Mouse (Mus musculus): ENCODE results near the gene Cdip1. TPM values are rescaled to one million over a fixed set of nuclear protein-coding genes. Genes with fewer than 3 reads are reported as not detected.

Cdip1 gene
- total RNA-seq, 2 experiments from 2014 or later = 69.3 to 82.9 TPM

DNA sequence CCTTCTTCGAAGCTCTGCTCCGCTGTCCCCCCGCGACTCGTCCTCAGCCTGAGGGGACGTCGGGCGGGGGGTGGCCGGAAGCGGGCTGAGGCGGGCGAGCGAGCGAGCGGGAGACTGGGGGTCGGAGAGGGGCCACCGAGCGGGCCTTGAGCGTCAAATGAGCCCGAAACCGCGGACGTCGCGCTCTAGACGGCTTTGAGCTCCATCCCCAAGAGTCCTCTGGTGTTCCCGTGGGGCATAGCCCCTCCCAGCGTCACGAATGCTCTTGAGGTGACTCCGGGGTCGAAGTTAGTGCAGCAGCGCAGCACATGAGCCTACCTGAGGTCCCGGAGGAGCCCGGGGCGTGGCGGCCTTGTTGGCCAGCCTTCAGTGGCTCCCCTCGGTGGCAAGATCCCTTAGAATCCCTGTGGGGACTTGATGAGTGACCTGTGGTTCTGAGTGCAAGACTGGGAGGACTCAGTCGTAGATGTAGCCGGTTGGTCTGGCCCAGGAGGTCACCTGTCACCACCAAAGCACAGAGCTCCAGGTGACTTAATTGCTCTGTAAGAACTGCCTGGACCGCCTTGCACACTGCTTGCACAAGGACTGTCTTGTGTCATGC lies 63.5 kb downstream of the Cdip1 start:
- H3K27ac ChIP-seq = peak overlapping the region; percentile 94
- H3K4me3 ChIP-seq = peak overlapping the region; percentile 85
- no peak for DNase-seq
- no peak for TF ChIP-seq CTCF (IDR thresholded peaks at IDR 0.05)
- intact Hi-C loops (cut with DNase I) = no loop called here

DNA sequence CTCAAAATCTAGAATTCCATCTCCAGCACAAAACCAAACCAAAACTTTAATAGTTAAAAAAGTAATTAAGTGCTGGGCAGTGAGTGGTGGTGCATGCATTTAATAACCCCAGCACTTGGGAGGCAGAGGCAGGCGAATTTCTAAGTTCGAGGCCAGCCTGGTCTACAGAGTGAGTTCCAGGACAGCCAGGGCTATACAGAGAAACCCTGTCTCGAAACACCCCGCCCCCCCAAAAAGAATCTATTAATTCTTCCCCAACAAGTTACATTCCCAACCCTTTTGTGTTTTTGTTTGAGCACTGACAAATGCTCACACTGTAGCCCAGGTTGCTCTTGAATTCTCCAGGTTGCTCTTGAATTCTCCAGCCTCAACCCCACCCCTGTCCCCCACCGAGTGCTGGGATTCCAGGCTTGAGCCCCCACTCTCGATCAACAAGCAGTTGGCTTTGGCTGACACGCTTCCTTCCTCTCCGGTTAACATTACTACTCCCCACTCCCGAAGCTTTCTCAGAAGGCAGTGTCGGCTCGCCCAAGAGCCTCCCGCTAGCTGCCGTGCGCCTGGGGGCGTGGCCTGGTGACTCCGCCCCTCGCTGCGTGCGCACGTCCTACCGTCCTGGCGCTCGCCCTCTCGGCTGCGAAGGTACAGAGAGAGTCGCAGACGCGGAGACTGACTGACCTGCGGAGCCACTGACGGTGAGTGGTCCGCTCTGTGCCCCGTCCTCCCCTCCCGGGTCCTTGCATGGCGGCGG lies 64.1 kb downstream of the Cdip1 start, which contains the start of gene Hmox2:
TSS of gene Hmox2 (plus strand) at position 582 of the 748 bp plus-strand sequence.
- Histone ChIP-seq H3K4me3 (peak within 1 kb of the TSS; percentile 85), H3K27ac (peak within 1 kb of the TSS; percentile 94)
- peak; percentile 97 for DNase-seq
- intact Hi-C loops (cut with DNase I) = no loop called here
- TF ChIP-seq CTCF (IDR thresholded peaks at IDR 0.05) = no peak

DNA sequence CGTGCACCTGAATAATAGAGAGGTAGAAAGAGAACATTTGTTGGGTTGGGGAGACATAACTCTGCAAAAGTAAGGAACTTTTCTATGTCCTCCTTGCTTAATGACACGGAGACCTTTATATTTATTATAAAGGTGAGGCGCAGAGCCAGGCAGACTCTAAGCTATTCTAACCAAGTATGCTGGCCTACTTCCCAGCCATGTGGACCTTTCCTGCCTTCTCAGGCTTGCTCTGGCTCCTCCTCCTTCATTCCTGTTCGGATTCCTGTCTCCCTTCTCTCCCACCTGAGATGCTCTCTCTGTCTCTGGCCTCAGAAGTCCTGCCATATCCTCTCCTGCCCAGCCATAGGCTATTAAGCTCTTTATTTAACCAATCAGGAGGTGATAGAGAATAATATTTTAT lies 64.8 kb downstream of the Cdip1 start:
- H3K4me3 ChIP-seq = no peak overlapping the region
- no peak for TF ChIP-seq CTCF (IDR thresholded peaks at IDR 0.05)
- intact Hi-C loops (cut with DNase I) = no loop called here
- DNase-seq = peak; percentile 7
- H3K27ac ChIP-seq = no peak overlapping the region

DNA sequence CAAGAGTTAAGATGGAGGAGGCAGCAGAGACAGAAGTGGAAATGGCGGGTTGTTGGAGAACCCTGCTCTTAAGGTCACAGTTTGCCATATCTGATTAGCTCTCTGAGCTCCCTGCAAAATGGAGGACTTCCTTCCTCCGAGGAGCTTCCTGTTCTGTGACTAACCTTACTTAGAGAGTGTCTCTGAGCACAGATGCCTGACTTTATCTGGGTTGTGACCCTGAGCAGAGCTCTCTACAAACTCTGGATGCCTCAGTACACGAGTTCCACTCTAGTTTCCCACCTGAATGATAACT lies 67.2 kb downstream of the Cdip1 start:
- H3K27ac ChIP-seq = peak overlapping the region; percentile 8; the same call in 1 of the 2 replicates
- no peak overlapping the region for H3K4me3 ChIP-seq
- DNase-seq = no peak
- TF ChIP-seq CTCF (IDR thresholded peaks at IDR 0.05) = no peak
- intact Hi-C loops (cut with DNase I) = no loop called here

DNA sequence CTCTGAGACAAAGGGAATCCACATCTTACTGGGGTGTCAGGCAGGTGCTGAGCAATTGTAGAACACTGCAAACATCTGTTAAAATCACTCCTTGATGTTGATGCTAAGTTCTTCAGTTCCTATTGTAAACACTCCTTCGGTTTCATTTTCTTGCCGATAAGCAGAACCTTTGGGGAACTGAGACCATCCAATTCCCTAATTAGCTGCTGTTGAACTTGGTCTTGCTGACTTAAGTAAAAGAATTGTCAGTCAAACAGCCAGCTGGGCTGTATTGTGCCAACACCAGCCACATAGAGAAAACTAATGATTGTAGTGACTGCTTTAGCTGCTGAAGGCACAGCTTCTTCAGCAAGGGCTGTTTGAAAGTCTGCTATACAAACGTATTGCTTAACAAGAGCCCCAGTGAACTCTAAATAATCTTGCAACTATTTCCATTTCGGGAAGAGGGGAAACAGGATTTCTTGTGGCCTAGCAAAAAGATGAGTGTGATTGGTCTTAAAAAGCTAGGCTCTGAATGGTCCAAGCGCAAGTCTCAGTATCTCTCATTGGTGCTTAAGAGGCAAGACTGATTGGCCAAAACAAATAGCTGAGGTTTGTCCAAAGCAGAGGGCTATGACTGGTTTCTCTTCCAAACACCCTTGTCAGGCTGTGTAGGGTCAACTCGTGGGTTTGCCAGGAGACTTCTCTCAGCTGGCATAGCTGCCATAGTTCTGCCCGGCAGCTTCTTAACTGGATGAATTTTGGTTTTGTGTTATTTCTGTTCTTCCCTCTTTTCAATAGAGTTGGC lies 67.8 kb downstream of the Cdip1 start:
- Histone ChIP-seq H3K4me3 (no peak overlapping the region), H3K27ac (peak overlapping the region; percentile 39; the same call in 1 of the 2 replicates)
- no peak for DNase-seq
- TF ChIP-seq CTCF (IDR thresholded peaks at IDR 0.05) = no peak
- intact Hi-C loops (cut with DNase I) = no loop called here

DNA sequence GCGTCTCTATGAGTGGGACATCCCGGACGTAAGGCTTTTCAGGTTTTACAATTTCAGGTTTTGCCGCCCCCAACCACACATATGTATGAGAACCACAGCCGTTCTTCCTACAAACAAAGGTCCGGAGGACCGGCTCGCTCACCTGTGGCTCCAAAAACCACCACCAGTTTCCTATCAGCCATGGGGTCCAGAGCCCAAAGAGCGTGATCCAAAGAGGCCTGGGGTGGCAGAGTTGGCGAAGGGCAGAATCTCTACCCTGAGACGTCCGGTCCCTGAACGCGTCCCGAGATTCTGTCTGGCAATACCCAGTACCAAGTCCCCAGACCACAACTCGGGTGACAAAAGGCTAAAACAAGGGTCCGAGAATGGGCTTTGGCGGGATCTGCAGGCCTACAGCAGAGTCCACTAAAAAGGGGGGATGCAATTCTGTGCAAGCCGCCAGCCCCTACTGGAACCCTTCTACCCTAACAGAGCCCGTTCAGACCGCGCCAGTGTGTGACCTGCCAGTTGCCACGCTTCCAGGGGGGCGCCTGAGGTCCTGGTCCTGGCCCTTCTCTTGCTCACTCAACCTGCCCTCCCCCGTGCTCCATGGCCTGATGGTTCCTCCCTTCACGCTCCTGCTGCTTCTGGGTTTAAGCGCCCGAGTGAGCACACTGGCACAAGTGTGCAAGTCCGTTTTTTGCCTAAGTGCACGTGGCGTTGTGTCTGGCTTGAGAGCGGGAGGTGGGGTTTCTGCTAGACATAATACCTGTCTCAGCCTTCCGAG lies 71.2 kb downstream of the Cdip1 start, which contains the start of gene Nmral1:
TSS of gene Nmral1 (minus strand) at position 604 of the 766 bp plus-strand sequence.
- intact Hi-C loops (cut with DNase I) = no loop called here
- Histone ChIP-seq H3K4me3 (peak within 1 kb of the TSS; percentile 77), H3K27ac (peak within 1 kb of the TSS; percentile 81)
- no peak for TF ChIP-seq CTCF (IDR thresholded peaks at IDR 0.05)
- DNase-seq = peak; percentile 71

DNA sequence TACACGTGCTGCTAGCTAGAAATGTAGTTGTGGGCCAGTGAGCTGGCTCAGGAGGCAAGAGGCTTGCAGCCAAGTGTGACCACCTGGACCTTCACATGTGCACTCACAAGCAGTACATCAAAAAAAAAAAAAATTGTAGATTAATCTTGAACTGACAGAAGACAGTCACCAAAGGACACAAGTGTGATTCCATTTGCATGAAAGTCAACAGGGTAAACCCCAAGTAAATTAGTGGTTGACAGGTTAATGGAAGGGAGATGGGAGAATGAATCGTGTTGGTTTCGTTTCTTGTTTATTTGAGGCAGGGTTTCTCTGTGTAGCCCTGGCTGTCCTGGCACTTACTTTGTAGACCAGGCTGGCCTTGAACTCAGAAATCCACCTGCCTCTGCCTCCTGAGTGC lies 72.2 kb downstream of the Cdip1 start:
- H3K4me3 ChIP-seq = peak overlapping the region; percentile 77; the same call in 1 of the 2 replicates
- no peak for DNase-seq
- intact Hi-C loops (cut with DNase I) = no loop called here
- no peak overlapping the region for H3K27ac ChIP-seq
- no peak for TF ChIP-seq CTCF (IDR thresholded peaks at IDR 0.05)

DNA sequence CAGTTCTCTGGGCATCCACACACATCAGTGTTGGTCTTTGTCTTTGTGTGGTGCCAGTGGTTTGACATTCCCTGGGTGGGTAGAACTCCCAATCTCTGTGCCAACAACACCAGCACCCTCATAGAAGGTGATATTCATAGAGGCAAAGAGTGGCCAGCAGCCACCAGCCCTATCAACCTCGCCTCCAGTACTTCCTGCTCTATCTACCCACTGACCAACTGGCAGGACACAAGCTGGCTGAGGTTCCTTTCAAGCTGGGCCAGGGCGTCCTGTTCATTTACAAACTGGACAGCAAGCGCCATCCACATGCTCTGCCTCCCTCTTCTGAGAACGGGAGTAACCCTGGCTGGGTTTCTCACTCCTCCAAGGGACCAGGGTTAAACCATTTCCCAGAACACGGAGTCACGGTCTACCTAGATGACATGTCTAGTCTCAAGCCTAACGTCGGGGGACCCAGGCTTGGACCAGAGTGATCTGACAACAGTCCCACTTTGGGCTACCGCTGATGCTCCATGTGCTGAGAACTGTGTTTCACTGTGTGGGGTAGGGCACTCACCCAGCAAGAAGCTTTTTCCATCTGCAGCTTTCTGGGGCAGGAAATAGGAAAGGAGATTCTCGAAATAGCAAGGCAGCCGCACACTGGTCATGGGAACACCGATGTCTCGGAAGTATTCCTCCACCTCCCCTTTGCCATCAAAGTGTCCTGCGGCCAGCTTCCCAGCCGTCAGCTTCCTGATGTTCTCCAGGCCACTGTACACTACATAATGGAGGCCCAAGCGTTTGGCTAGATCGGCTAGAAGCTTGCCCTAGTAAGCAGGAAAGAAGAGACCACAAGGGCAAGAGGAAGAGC lies 76.0 kb downstream of the Cdip1 start:
- Histone ChIP-seq H3K27ac (peak overlapping the region; percentile 38; the same call in 1 of the 2 replicates), H3K4me3 (no peak overlapping the region)
- TF ChIP-seq CTCF (IDR thresholded peaks at IDR 0.05) = no peak
- no peak for DNase-seq
- intact Hi-C loops (cut with DNase I) = no loop called here

DNA sequence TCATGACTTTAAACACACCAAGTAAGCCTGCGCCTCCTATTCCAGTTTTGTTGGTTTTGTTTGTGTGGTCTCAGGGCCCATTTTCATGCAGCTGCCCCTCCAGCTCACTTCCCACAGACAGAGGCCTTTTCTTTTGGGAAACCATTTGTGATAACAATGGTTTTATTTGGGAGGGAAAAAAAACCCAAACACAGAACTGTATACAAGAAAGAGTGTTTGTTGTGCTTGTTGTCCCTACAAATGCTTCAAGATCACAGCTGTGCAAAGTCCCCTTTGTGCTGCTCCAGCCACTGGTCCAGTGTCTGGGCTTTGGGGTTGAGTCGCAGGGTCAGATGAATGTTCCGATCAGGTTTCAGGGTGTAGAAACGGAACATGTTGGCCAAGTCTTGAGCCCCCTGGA lies 78.9 kb downstream of the Cdip1 start:
- no peak for TF ChIP-seq CTCF (IDR thresholded peaks at IDR 0.05)
- intact Hi-C loops (cut with DNase I) = no loop called here
- Histone ChIP-seq H3K4me3 (no peak overlapping the region), H3K27ac (no peak overlapping the region)
- DNase-seq = no peak

DNA sequence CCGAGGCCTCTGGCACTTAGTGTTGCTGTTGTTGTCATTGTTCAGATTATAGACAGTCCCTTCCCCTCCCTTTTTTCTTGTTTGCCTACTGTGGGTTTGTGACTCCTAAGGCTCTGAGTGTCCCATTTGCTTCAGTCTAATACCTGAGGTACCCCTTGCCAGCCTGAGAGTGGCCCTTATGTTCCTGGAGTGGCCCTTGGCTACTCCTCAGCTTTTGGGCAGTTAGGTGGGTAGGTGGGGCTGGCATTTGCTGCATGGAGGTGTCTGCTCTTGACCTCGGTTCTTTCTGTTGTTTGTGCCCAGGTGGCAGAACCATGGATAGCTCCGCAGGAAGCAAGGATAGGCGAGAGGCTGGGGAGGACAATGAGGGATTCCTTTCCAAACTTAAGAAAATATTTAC lies 84.6 kb downstream of the Cdip1 start:
- Histone ChIP-seq H3K4me3 (no peak overlapping the region), H3K27ac (no peak overlapping the region)
- no peak for TF ChIP-seq CTCF (IDR thresholded peaks at IDR 0.05)
- no peak for DNase-seq
- intact Hi-C loops (cut with DNase I) = no loop called here

DNA sequence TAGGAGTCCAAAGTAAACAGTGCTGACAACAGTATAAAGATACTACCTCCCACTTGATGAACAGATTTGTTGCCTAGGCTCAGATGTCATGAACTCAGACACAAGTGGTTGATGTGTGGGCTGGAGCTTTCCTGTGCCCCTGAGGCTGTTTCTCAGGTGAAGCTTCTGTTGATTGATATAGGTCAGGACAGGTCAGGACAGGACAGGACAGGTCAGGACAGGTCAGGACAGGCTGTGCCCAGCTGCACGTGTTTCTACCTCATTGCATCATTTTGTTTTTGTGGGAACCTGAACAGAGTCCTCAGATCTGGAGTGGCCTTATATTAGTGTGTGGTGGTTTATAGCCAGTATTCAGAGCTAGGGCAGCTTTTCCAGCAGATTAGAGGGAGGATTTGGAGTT lies 87.4 kb downstream of the Cdip1 start:
- Histone ChIP-seq H3K27ac (no peak overlapping the region), H3K4me3 (no peak overlapping the region)
- DNase-seq = no peak
- TF ChIP-seq CTCF (IDR thresholded peaks at IDR 0.05) = no peak
- intact Hi-C loops (cut with DNase I) = no loop called here

DNA sequence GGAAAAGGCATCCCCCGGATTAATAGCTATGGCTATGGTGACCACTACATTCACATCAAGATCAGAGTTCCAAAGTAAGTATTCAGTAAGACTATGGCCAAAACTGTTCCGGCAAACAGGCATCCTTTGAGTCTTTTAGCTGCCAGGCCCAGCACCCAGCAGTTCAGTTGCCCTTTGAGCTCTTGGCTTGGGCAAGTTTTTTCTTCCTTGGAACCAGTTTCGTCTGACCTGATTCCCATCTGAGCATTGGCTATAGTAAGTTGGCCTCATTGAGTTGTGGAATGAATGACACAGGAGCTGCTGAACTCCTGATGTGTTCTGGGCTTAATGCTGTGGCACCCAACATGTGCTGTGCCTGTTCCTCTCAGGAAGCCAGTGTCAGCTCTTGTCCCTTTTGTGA lies 88.9 kb downstream of the Cdip1 start:
- Histone ChIP-seq H3K27ac (no peak overlapping the region), H3K4me3 (no peak overlapping the region)
- no peak for TF ChIP-seq CTCF (IDR thresholded peaks at IDR 0.05)
- intact Hi-C loops (cut with DNase I) = no loop called here
- DNase-seq = no peak

Other genes with a start within 250 kb of the Cdip1 start
- gene Srl, start 248.5 kb downstream of the Cdip1 start, total RNA-seq (2021) = 1,000 to 10,000 TPM; 1,026 to 1,225 TPM
- gene Tfap4, start 230.4 kb downstream of the Cdip1 start, total RNA-seq (2021) = 1 to 10 TPM; 3.0 to 5.1 TPM
- 1 to 10 TPM; 5.2 to 6.9 TPM for gene Glis2, start 195.6 kb downstream of the Cdip1 start, total RNA-seq (2021)
- 100 to 1,000 TPM in 1 of 2 experiments, 10 to 100 TPM in 1; 97.4 to 112 TPM for gene Pam16, start 165.3 kb downstream of the Cdip1 start, total RNA-seq (2021)
- gene Vasn, start 150.4 kb downstream of the Cdip1 start, total RNA-seq (2021) = 1 to 10 TPM; 4.8 to 6.0 TPM
- 100 to 1,000 TPM in 1 of 2 experiments, 10 to 100 TPM in 1; 86.4 to 110 TPM for gene Dnaja3, start 150.3 kb downstream of the Cdip1 start, total RNA-seq (2021)
- gene Coro7, start 110.5 kb downstream of the Cdip1 start, total RNA-seq (2021) = 10 to 100 TPM; 12.1 to 13.6 TPM
- gene Nmral1, start 70.9 kb downstream of the Cdip1 start, total RNA-seq (2021) = 1 to 10 TPM; 2.6 to 3.7 TPM
- gene Hmox2, start 63.9 kb downstream of the Cdip1 start, total RNA-seq (2021) = 10 to 100 TPM; 35.4 to 43.6 TPM
- not detected for gene 4930562C15Rik, start 45.1 kb upstream of the Cdip1 start, total RNA-seq (2021)
- gene Ubald1, start 90.0 kb upstream of the Cdip1 start, total RNA-seq (2021) = 10 to 100 TPM; 30.3 to 44.8 TPM
- gene Mgrn1, start 96.0 kb upstream of the Cdip1 start, total RNA-seq (2021) = 10 to 100 TPM; 53.5 to 66.1 TPM
- gene Nudt16l1, start 148.5 kb upstream of the Cdip1 start, total RNA-seq (2021) = 10 to 100 TPM; 10.5 to 13.7 TPM
- gene Anks3, start 173.9 kb upstream of the Cdip1 start, total RNA-seq (2021) = 10 to 100 TPM; 12.8 to 16.7 TPM
- not detected for gene Sept12, start 207.6 kb upstream of the Cdip1 start, total RNA-seq (2021)
- gene Smim22, start 217.0 kb upstream of the Cdip1 start, total RNA-seq (2021) = not detected
- 1 to 10 TPM; 5.2 to 7.4 TPM for gene Rogdi, start 223.3 kb upstream of the Cdip1 start, total RNA-seq (2021)